ENCODE assay signal across 26 mouse cellular contexts in genomic region chr13:92755036-92755435, GRCm38 (mm10). TPM values are rescaled to one million over a fixed set of nuclear protein-coding genes. Genes with fewer than 3 reads are reported as not detected.
A peak's percentile ranks its signal among the peaks of the same experiment; 100 is the strongest.
DNase-seq lines count a peak whose midpoint lies in the region; ATAC-seq and TF ChIP-seq lines count a peak whose summit lies in the region.
"Had no signal": no experiment of that assay in that cellular context is flagged by ENCODE, and none has a peak within 500 bp of the region (broad histone marks: within the 10 kb centered on the region; RNA-seq: fewer than 3 reads in every experiment).

No protein-coding gene starts in this region.

- no peaks in the 10 kb centered on the region for H3K36me3 ChIP-seq in heart, embryonic 12.5 days
- H3K36me3 ChIP-seq in hindbrain, postnatal 0 days (ENCODE audit: insufficient read depth, low read length): no peaks in the 10 kb centered on the region
- no peaks in the 10 kb centered on the region for H3K36me3 ChIP-seq in hindbrain, embryonic 10.5 days
- H3K36me3 ChIP-seq: embryonic facial prominence, embryonic 10.5 days; embryonic facial prominence, embryonic 12.5 days; forebrain, embryonic 15.5 days; G1E had no signal

- H3K4me3 ChIP-seq in heart, embryonic 12.5 days: no peak overlapping the region
- no peak overlapping the region for H3K4me3 ChIP-seq in hindbrain, postnatal 0 days (ENCODE audit: low read length)
- no peak overlapping the region for H3K4me3 ChIP-seq in hindbrain, embryonic 10.5 days
- H3K4me3 ChIP-seq: embryonic facial prominence, embryonic 10.5 days; embryonic facial prominence, embryonic 12.5 days; forebrain, embryonic 13.5 days; forebrain, embryonic 15.5 days had no signal

- no peak for TF ChIP-seq CTCF in hindbrain, postnatal 0 days (IDR thresholded peaks at IDR 0.05; ENCODE audit: low read depth)

- ATAC-seq in heart, embryonic 12.5 days (ENCODE audit: insufficient number of reproducible peaks, low FRiP score): no peak
- ATAC-seq in hindbrain, postnatal 0 days: peak; percentile 30; the same call in 1 of the 2 replicates
- ATAC-seq: activated CD4-positive, CD25-positive, alpha-beta regulatory T cell, adult 4 months; CD4-positive, CD25-positive, alpha-beta regulatory T cell, adult 4 months; forebrain, embryonic 13.5 days; forebrain, embryonic 15.5 days; Patski had no signal

- peaks cover 35% of the 10 kb centered on the region for H3K4me1 ChIP-seq in heart, embryonic 12.5 days (replicated peaks)
- no peaks in the 10 kb centered on the region for H3K4me1 ChIP-seq in hindbrain, postnatal 0 days (ENCODE audit: insufficient read depth, low read length)
- H3K4me1 ChIP-seq in hindbrain, embryonic 10.5 days (replicated peaks): no peaks in the 10 kb centered on the region

- peak; percentile 48 for DNase-seq in gastrocnemius, adult 18-20 months (ENCODE audit: low spot score)
- no peak for DNase-seq in gastrocnemius, adult 8-10 months (ENCODE audit: low spot score in 2 of 2)
- peak; percentile 85 for DNase-seq in heart, adult 11 months
- DNase-seq in hindbrain, postnatal 0 days (ENCODE audit: low spot score): no peak
- no peak for DNase-seq in hindbrain, embryonic 10.5 days (ENCODE audit: low spot score)
- DNase-seq in skeletal muscle tissue, adult 2 months (ENCODE audit: low read depth, low spot score): peak; percentile 61
- DNase-seq in thymus, adult 18-20 months: no peak
- DNase-seq: adrenal gland, adult 8-10 months; adrenal gland, postnatal 14 days; adrenal gland, postnatal 36 days; B cell, adult 2 months; cerebellum, adult 11-12 months; cerebellum, adult 2 months; cerebellum, adult 9-10 months; cerebellum, postnatal 10 days; cerebellum, postnatal 25 days had no signal

- H3K9ac ChIP-seq in heart, embryonic 12.5 days: no peak overlapping the region
- no peak overlapping the region for H3K9ac ChIP-seq in hindbrain, postnatal 0 days (replicated peaks; ENCODE audit: low read length)
- H3K9ac ChIP-seq: embryonic facial prominence, embryonic 12.5 days; forebrain, embryonic 13.5 days; forebrain, embryonic 15.5 days had no signal

- WGBS in heart, embryonic 12.5 days: 81% methylated on average over 7 of the region's 7 CpGs
- 40% methylated on average over 7 of the region's 7 CpGs for WGBS in hindbrain, postnatal 0 days
- WGBS in hindbrain, embryonic 10.5 days: 83% methylated on average over 7 of the region's 7 CpGs

- no peaks in the 10 kb centered on the region for H3K9me3 ChIP-seq in heart, embryonic 12.5 days (replicated peaks)
- H3K9me3 ChIP-seq in hindbrain, postnatal 0 days (ENCODE audit: low read length): no peaks in the 10 kb centered on the region
- no peaks in the 10 kb centered on the region for H3K9me3 ChIP-seq in hindbrain, embryonic 10.5 days
- H3K9me3 ChIP-seq: embryonic facial prominence, embryonic 10.5 days; embryonic facial prominence, embryonic 12.5 days; forebrain, embryonic 13.5 days; forebrain, embryonic 15.5 days; G1E had no signal

- H3K4me2 ChIP-seq in heart, embryonic 12.5 days: no peak overlapping the region
- no peak overlapping the region for H3K4me2 ChIP-seq in hindbrain, postnatal 0 days (ENCODE audit: low read depth, low read length)
- H3K4me2 ChIP-seq: embryonic facial prominence, embryonic 12.5 days; forebrain, embryonic 13.5 days; forebrain, embryonic 15.5 days had no signal

- H3K27me3 ChIP-seq in heart, embryonic 12.5 days (replicated peaks): 0 out of 2 replicates have a peak, but pooled peaks cover 18% of the 10 kb centered on the region
- no peaks in the 10 kb centered on the region for H3K27me3 ChIP-seq in hindbrain, postnatal 0 days (ENCODE audit: insufficient read depth, low read length)
- no peaks in the 10 kb centered on the region for H3K27me3 ChIP-seq in hindbrain, embryonic 10.5 days (ENCODE audit: insufficient read depth, poor library complexity, severe bottlenecking)
- H3K27me3 ChIP-seq: CH12.LX; embryonic facial prominence, embryonic 12.5 days; forebrain, embryonic 13.5 days; forebrain, embryonic 15.5 days had no signal

- no peak overlapping the region for H3K27ac ChIP-seq in heart, embryonic 12.5 days (ENCODE audit: poor library complexity, severe bottlenecking)
- H3K27ac ChIP-seq in hindbrain, postnatal 0 days: no peak overlapping the region
- no peak overlapping the region for H3K27ac ChIP-seq in hindbrain, embryonic 10.5 days
- H3K27ac ChIP-seq: embryonic facial prominence, embryonic 10.5 days; embryonic facial prominence, embryonic 12.5 days; forebrain, embryonic 13.5 days; forebrain, embryonic 15.5 days had no signal

RNA-seq across cellular contexts. Expression of gene Thbs4, which starts 39.6 kb away (rescaled TPM):
- 10 to 100 TPM; 50.4 to 96.5 TPM for total RNA-seq in gastrocnemius, adult 18-20 months (2021)
- total RNA-seq in gastrocnemius, adult 8-10 months (2022): 10 to 100 TPM; 26.9 to 99.8 (median 59.9) TPM
- polyA plus RNA-seq in heart, embryonic 12.5 days (2016; fragmentation: Nextera tagmentation; extraction: Ambion mirVana): 45.6 and 50.9 TPM in 2 replicates
- total RNA-seq in hindbrain, postnatal 0 days (2014; rRNA removed): 0.93 and 0.94 TPM in 2 replicates
- polyA plus RNA-seq in hindbrain, postnatal 0 days (2015; fragmentation: Nextera tagmentation; extraction: Ambion mirVana): 1.00 and 1.3 TPM in 2 replicates
- 1.4 and 2.2 TPM in 2 replicates for polyA plus RNA-seq in hindbrain, embryonic 10.5 days (2016; fragmentation: Nextera tagmentation; extraction: Ambion mirVana)
- total RNA-seq: CH12.LX, G1E had no signal
- polyA plus RNA-seq: activated CD4-positive, CD25-positive, alpha-beta regulatory T cell, adult 4 months; CD4-positive, CD25-positive, alpha-beta regulatory T cell, adult 4 months; G1E; Patski had no signal

Comparison
In these comparisons a context has a peak if more than half of its experiments do, and no peak if none do; other contexts are left out.
1. DNase-seq: peak in gastrocnemius, adult 18-20 months (single experiment), heart, adult 11 months (single experiment) and skeletal muscle tissue, adult 2 months (single experiment); none in gastrocnemius, adult 8-10 months (0 of 2), hindbrain, postnatal 0 days (single experiment), hindbrain, embryonic 10.5 days (single experiment) and thymus, adult 18-20 months (0 of 2).
2. RNA of gene Thbs4, which starts 39.6 kb away (total RNA-seq): 50.4 to 96.5 TPM in gastrocnemius, adult 18-20 months and 26.9 to 99.8 TPM in gastrocnemius, adult 8-10 months; 0.93 to 0.94 TPM in hindbrain, postnatal 0 days; every median in the first group is over 10 times any median in the second.